10 mouse cellular contexts compared by ENCODE assay signal in genomic region chr7:4513829-4514712, GRCm38 (mm10). TPM values are rescaled to one million over a fixed set of nuclear protein-coding genes. Genes with fewer than 3 reads are reported as not detected.
DNase-seq lines count a peak whose midpoint lies in the region; ATAC-seq and TF ChIP-seq lines count a peak whose summit lies in the region.
"Had no signal": no experiment of that assay in that cellular context is flagged by ENCODE, and none has a peak within 500 bp of the region (broad histone marks: within the 10 kb centered on the region; RNA-seq: fewer than 3 reads in every experiment).

No protein-coding gene starts in this region.

- H3K9me3 ChIP-seq in embryonic facial prominence, embryonic 12.5 days = no peaks in the 10 kb centered on the region
- H3K9me3 ChIP-seq in limb, embryonic 12.5 days = no peaks in the 10 kb centered on the region

- H3K4me1 ChIP-seq in embryonic facial prominence, embryonic 12.5 days = peaks cover 9% of the 10 kb centered on the region; the same call in 1 of the 2 replicates
- H3K4me1 ChIP-seq in limb, embryonic 12.5 days (replicated peaks) = peaks cover 21% of the 10 kb centered on the region

- TF ChIP-seq CTCF in gastrocnemius, adult 2 months (IDR thresholded peaks at IDR 0.05) = no peak

- peak overlapping the region; percentile 17 for H3K4me3 ChIP-seq in gastrocnemius, adult 2 months
- H3K4me3 ChIP-seq in embryonic facial prominence, embryonic 12.5 days = no peak overlapping the region
- peak overlapping the region; percentile 13 for H3K4me3 ChIP-seq in limb, embryonic 12.5 days (replicated peaks)

- 0 out of 2 replicates have a peak overlapping the region, but pooled peaks have one; percentile 36 for H3K9ac ChIP-seq in embryonic facial prominence, embryonic 12.5 days
- peak overlapping the region; percentile 48; the same call in 1 of the 2 replicates for H3K9ac ChIP-seq in limb, embryonic 12.5 days (replicated peaks)

- intact Hi-C loops in gastrocnemius, adult 2 months (cut with DNase I) = no loop called here

- no peaks in the 10 kb centered on the region for H3K36me3 ChIP-seq in embryonic facial prominence, embryonic 12.5 days
- H3K36me3 ChIP-seq in limb, embryonic 12.5 days = no peaks in the 10 kb centered on the region

- no peaks in the 10 kb centered on the region for H3K27me3 ChIP-seq in embryonic facial prominence, embryonic 12.5 days
- H3K27me3 ChIP-seq in limb, embryonic 12.5 days = no peaks in the 10 kb centered on the region; the same call in 1 of the 2 replicates

- peak overlapping the region; percentile 41; the same call in 1 of the 2 replicates for H3K27ac ChIP-seq in gastrocnemius, adult 2 months
- H3K27ac ChIP-seq in embryonic facial prominence, embryonic 12.5 days = peak overlapping the region; percentile 70; the same call in 1 of the 2 replicates
- peak overlapping the region; percentile 59 for H3K27ac ChIP-seq in limb, embryonic 12.5 days

- H3K4me2 ChIP-seq in embryonic facial prominence, embryonic 12.5 days (replicated peaks) = peak overlapping the region; percentile 17
- peak overlapping the region; percentile 27; the same call in 1 of the 2 replicates for H3K4me2 ChIP-seq in limb, embryonic 12.5 days

- DNase-seq in gastrocnemius, adult 2 months = no peak
- DNase-seq in gastrocnemius, adult 18-20 months (ENCODE audit: low spot score) = no peak
- DNase-seq in kidney, postnatal 4 days = peak; percentile 71 to 78
- no peak for DNase-seq in kidney, postnatal 14 days
- no peak for DNase-seq in thymus, postnatal 4 days

- 46% methylated on average over 6 of the region's 6 CpGs for WGBS in embryonic facial prominence, embryonic 12.5 days
- WGBS in limb, embryonic 12.5 days = 65% methylated on average over 6 of the region's 6 CpGs

- no peak for ATAC-seq in embryonic facial prominence, embryonic 12.5 days (ENCODE audit: insufficient number of reproducible peaks, insufficient read depth, low FRiP score, low TSS enrichment)
- no peak for ATAC-seq in limb, embryonic 12.5 days (ENCODE audit: insufficient number of reproducible peaks, insufficient read depth, low FRiP score, low TSS enrichment, low read depth)
- no peak for ATAC-seq in megakaryocyte, adult 5-6 weeks (ENCODE audit: poor library complexity, severe bottlenecking)

RNA-seq across cellular contexts. Expression of gene Tnnt1, which starts 2.1 kb away (rescaled TPM):
- 1,000 to 10,000 TPM in 1 of 2 experiments, 100 to 1,000 TPM in 1; 398 to 1,232 TPM for total RNA-seq in gastrocnemius, adult 2 months (2021)
- total RNA-seq in gastrocnemius, adult 18-20 months (2021) = 100 to 1,000 TPM; 656 to 752 TPM
- polyA plus RNA-seq in embryonic facial prominence, embryonic 12.5 days (2016; fragmentation: Nextera tagmentation; extraction: Ambion mirVana) = 114 and 135 TPM in 2 replicates
- 186 and 195 TPM in 2 replicates for polyA plus RNA-seq in limb, embryonic 12.5 days (2016; fragmentation: Nextera tagmentation; extraction: Ambion mirVana)
- total RNA-seq in megakaryocyte, adult 5-6 weeks (2015) = 2.6 and 5.8 TPM in 2 replicates
- 8.6 and 13.4 TPM in 2 replicates for total RNA-seq in megakaryocyte, adult 5-6 weeks (2017)

RNA-seq across cellular contexts. Expression of gene Tnni3, which starts 10.0 kb away (rescaled TPM):
- total RNA-seq in gastrocnemius, adult 2 months (2021) = under 1 TPM in 1 of 2 experiments, not detected in 1; 0.41 TPM
- total RNA-seq in gastrocnemius, adult 18-20 months (2021) = not detected
- polyA plus RNA-seq in embryonic facial prominence, embryonic 12.5 days (2016; fragmentation: Nextera tagmentation; extraction: Ambion mirVana) = 4.4 and 4.6 TPM in 2 replicates
- 4.3 and 5.7 TPM in 2 replicates for polyA plus RNA-seq in limb, embryonic 12.5 days (2016; fragmentation: Nextera tagmentation; extraction: Ambion mirVana)
- 5.1 and 8.8 TPM in 2 replicates for total RNA-seq in megakaryocyte, adult 5-6 weeks (2015)
- 1.7 TPM in 1 of 2 replicates, not detected in the other for total RNA-seq in megakaryocyte, adult 5-6 weeks (2017)
- total RNA-seq: liver, adult 2 months had no signal

RNA-seq across cellular contexts. Expression of gene Ppp1r12c, which starts 12.6 kb away (rescaled TPM):
- 10 to 100 TPM; 17.8 to 24.8 TPM for total RNA-seq in gastrocnemius, adult 2 months (2021)
- 10 to 100 TPM; 15.5 to 19.0 TPM for total RNA-seq in gastrocnemius, adult 18-20 months (2021)
- 65.6 and 68.1 TPM in 2 replicates for polyA plus RNA-seq in embryonic facial prominence, embryonic 12.5 days (2016; fragmentation: Nextera tagmentation; extraction: Ambion mirVana)
- 65.3 and 70.3 TPM in 2 replicates for polyA plus RNA-seq in limb, embryonic 12.5 days (2016; fragmentation: Nextera tagmentation; extraction: Ambion mirVana)
- 106 and 134 TPM in 2 replicates for total RNA-seq in megakaryocyte, adult 5-6 weeks (2015)
- total RNA-seq in megakaryocyte, adult 5-6 weeks (2017) = 146 and 169 TPM in 2 replicates

RNA-seq across cellular contexts. Expression of gene Dnaaf3, which starts 18.2 kb away (rescaled TPM):
- total RNA-seq in gastrocnemius, adult 2 months (2021) = not detected
- total RNA-seq in gastrocnemius, adult 18-20 months (2021) = not detected
- 2.2 and 2.9 TPM in 2 replicates for polyA plus RNA-seq in embryonic facial prominence, embryonic 12.5 days (2016; fragmentation: Nextera tagmentation; extraction: Ambion mirVana)
- 3.7 and 4.1 TPM in 2 replicates for polyA plus RNA-seq in limb, embryonic 12.5 days (2016; fragmentation: Nextera tagmentation; extraction: Ambion mirVana)
- 1.3 TPM in 2 replicates for total RNA-seq in megakaryocyte, adult 5-6 weeks (2015)
- 1.0 TPM in 2 replicates for total RNA-seq in megakaryocyte, adult 5-6 weeks (2017)

RNA-seq across cellular contexts. Expression of gene Syt5, which starts 33.3 kb away (rescaled TPM):
- not detected for total RNA-seq in gastrocnemius, adult 2 months (2021)
- total RNA-seq in gastrocnemius, adult 18-20 months (2021) = not detected
- polyA plus RNA-seq in embryonic facial prominence, embryonic 12.5 days (2016; fragmentation: Nextera tagmentation; extraction: Ambion mirVana) = 5.9 and 8.8 TPM in 2 replicates
- 6.6 and 6.8 TPM in 2 replicates for polyA plus RNA-seq in limb, embryonic 12.5 days (2016; fragmentation: Nextera tagmentation; extraction: Ambion mirVana)
- not detected in 2 replicates for total RNA-seq in megakaryocyte, adult 5-6 weeks (2015)
- not detected in 2 replicates for total RNA-seq in megakaryocyte, adult 5-6 weeks (2017)
- total RNA-seq: liver, adult 2 months; megakaryocyte progenitor cell, adult 5-6 weeks had no signal
- polyA plus RNA-seq: liver, adult 2 months had no signal

Comparison
In these comparisons a context has a peak if more than half of its experiments do, and no peak if none do; other contexts are left out.
1. DNase-seq: peak in kidney, postnatal 4 days (2 of 2); none in gastrocnemius, adult 2 months (single experiment), gastrocnemius, adult 18-20 months (single experiment), kidney, postnatal 14 days (single experiment) and thymus, postnatal 4 days (single experiment).
2. RNA of gene Tnnt1, which starts 2.1 kb away (total RNA-seq): 398 to 1,232 TPM in gastrocnemius, adult 2 months and 656 to 752 TPM in gastrocnemius, adult 18-20 months; 2.6 to 13.4 TPM in megakaryocyte, adult 5-6 weeks; every median in the first group is over 10 times any median in the second.
3. RNA of gene Ppp1r12c, which starts 12.6 kb away (total RNA-seq): 106 to 169 TPM in megakaryocyte, adult 5-6 weeks; 17.8 to 24.8 TPM in gastrocnemius, adult 2 months and 15.5 to 19.0 TPM in gastrocnemius, adult 18-20 months; every median in the first group is over 4 times any median in the second.
4. Peak in every context shown above with its lines, with median percentiles within 50 percentile points of each other: H3K27ac ChIP-seq.